Mouse (Mus musculus) heart, embryonic 15.5 days (tissue): ENCODE data around the gene Gm20503. TPM values are rescaled to one million over a fixed set of nuclear protein-coding genes. Genes with fewer than 3 reads are reported as not detected.

ENCODE experiments used
- ATAC-seq: fragments of 200-750 bp; cut with Nextera tagmentation; replicated peaks from 2 replicates; pipeline ENCODE4 v1.8.0; 2017; ENCODE audit warnings: low read depth, moderate TSS enrichment; ENCODE audit not compliant: insufficient number of reproducible peaks, insufficient read depth, low FRiP score
- H3K27ac ChIP-seq: fragments of 300-500 bp; sonication (generic); 2 replicates; pipeline ENCODE4 v1.5.1; 2015; ENCODE audit warnings: mild to moderate bottlenecking, inconsistent platforms
- H3K27me3 ChIP-seq: fragments of 300-500 bp; sonication (generic); 2 replicates; pipeline ENCODE4 v1.6.1; 2015; ENCODE audit warnings: inconsistent platforms
- H3K36me3 ChIP-seq: fragments of 300-500 bp; sonication (generic); 2 replicates; pipeline ENCODE4 v1.6.1; 2015; ENCODE audit warnings: mild to moderate bottlenecking, inconsistent platforms
- H3K4me1 ChIP-seq: fragments of 300-500 bp; sonication (generic); replicated peaks from 2 replicates; pipeline ENCODE4 v1.6.1; 2015; ENCODE audit warnings: inconsistent platforms
- H3K4me2 ChIP-seq: fragments of 300-500 bp; sonication (generic); 2 replicates; pipeline ENCODE4 v1.6.1; 2015; ENCODE audit warnings: inconsistent platforms, mild to moderate bottlenecking, moderate library complexity
- H3K4me3 ChIP-seq: fragments of 300-500 bp; sonication (generic); 2 replicates; pipeline ENCODE4 v1.5.1; 2015; ENCODE audit warnings: mild to moderate bottlenecking, inconsistent platforms
- H3K9ac ChIP-seq: fragments of 300-500 bp; sonication (generic); 2 replicates; pipeline ENCODE4 v1.6.1; 2015; ENCODE audit warnings: mild to moderate bottlenecking, inconsistent platforms
- H3K9me3 ChIP-seq: fragments of 300-500 bp; sonication (generic); replicated peaks from 2 replicates; pipeline ENCODE4 v1.6.1; 2016; ENCODE audit warnings: inconsistent platforms
- WGBS: fragments of 180-500 bp; shearing (Covaris S2); methylation state at CpG from one replicate; pipeline ENCODE4 v1.1.7; 2015; ENCODE audit warnings: mixed read lengths; 5-methylcytosine and 5-hydroxymethylcytosine counted together
- polyA plus RNA-seq: library from polyadenylated mRNA; unstranded; fragments of >200 nt; fragmentation: Nextera tagmentation; extraction: Ambion mirVana; gene quantifications from 2 replicates; pipeline ENCODE4 v1.2.1, GENCODE M21; 2015

Gm20503 gene
- polyA plus RNA-seq, 1 experiment from 2014 or later, result 12.2 TPM

DNA sequence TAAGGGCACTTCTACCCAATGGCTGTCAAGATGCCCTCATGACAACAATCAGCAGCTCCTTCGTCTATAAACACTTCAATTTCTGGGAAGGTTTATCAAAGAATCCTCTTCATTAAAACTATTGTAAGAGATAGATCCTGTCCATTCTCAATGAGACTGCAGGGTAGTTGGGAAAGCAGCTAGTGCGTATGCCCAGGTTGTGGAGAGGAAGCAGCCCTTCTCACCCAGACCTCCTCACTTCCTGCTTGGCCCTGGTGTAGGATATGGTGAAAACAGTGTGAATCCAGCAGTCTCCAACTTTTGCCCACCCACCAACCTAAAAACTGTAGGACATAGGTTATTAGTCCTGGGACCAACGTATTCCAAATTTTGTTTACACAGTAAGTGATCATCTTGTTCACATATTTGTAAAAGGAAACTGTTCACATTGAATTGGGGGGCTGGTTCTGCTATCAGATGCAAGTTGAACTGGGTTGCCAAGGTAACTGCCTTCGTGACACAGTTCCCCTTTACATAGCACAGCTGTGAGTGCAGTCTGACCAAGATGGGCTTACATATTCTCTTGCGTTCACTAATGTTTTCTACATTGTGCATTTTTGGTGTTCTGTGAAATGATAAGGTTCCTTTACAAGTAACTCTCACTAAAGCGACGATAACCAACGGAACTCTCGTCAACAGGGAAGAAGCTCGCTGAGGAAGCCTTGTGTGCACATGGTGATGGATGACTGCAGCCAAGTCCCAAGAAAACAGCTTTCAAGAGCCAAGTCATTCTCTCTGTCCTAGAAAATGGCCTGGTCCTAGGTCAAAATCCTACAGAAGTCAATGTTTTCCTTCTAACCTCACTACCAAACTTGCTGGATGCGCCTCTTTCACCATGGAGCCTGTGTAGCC lies 37.6 kb downstream of the Gm20503 start:
- WGBS, result 80% methylated on average over 11 of the region's 11 CpGs
- H3K4me3 ChIP-seq, result no peak overlapping the region
- H3K9ac ChIP-seq, result no peak overlapping the region
- no peak overlapping the region for H3K4me2 ChIP-seq
- no peaks in the 10 kb centered on the region for H3K27me3 ChIP-seq
- no peaks in the 10 kb centered on the region for H3K9me3 ChIP-seq
- no peak overlapping the region for H3K27ac ChIP-seq
- no peaks in the 10 kb centered on the region for H3K36me3 ChIP-seq
- no peak for ATAC-seq
- peaks cover 7% of the 10 kb centered on the region for H3K4me1 ChIP-seq

DNA sequence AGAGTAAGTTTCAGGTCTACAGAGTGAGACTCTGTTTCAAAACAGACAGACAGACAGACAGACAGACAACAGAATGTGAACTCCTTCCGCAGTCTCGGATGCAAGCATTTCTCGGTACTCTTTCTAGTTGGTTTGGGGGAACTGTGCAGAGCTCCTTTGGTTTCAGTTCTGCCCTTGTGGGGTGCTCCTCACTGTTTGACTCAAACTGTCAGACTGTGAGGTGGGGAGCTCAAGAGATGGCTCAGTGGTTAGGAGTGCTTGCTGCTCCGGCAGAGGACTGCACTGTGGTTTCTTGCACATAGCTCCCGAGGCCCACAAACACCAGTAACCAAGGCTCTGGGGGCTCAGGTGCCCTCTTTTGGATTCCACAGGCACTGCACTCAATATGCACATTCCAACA lies 40.1 kb downstream of the Gm20503 start:
- no peak for ATAC-seq
- WGBS, result 92% methylated on average over 5 of the region's 5 CpGs
- no peak overlapping the region for H3K4me2 ChIP-seq
- H3K27me3 ChIP-seq, result no peaks in the 10 kb centered on the region
- H3K27ac ChIP-seq, result no peak overlapping the region
- no peaks in the 10 kb centered on the region for H3K36me3 ChIP-seq
- no peaks in the 10 kb centered on the region for H3K9me3 ChIP-seq
- no peaks in the 10 kb centered on the region for H3K4me1 ChIP-seq
- no peak overlapping the region for H3K4me3 ChIP-seq
- no peak overlapping the region for H3K9ac ChIP-seq

DNA sequence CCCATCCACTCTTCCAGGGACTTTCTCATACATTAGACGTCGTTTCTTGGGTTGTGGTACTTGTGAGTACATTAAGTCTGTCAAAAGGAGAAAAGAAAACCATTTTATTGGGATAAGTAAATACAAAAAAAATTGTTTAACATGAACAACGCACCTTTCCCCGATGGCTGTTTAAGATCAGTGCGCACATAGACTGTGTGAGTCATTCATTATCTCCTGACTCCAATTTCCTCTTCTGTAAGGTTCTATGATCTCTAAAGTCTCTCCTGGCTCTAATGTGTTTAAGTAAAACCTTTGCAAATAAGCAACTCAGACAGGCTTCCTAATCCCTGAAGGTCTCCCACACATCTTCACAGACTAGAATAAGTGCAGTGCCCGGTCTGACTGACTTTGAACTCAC lies 40.9 kb downstream of the Gm20503 start:
- 77% methylated on average over 6 of the region's 6 CpGs for WGBS
- no peaks in the 10 kb centered on the region for H3K4me1 ChIP-seq
- no peaks in the 10 kb centered on the region for H3K27me3 ChIP-seq
- H3K36me3 ChIP-seq, result no peaks in the 10 kb centered on the region
- H3K4me3 ChIP-seq, result no peak overlapping the region
- ATAC-seq, result no peak
- H3K9ac ChIP-seq, result no peak overlapping the region
- no peak overlapping the region for H3K4me2 ChIP-seq
- H3K9me3 ChIP-seq, result no peaks in the 10 kb centered on the region
- no peak overlapping the region for H3K27ac ChIP-seq

- Histone ChIP-seq H3K9me3 (no peaks in the 10 kb centered on the region), H3K4me3 (no peak overlapping the region), H3K4me1 (no peaks in the 10 kb centered on the region), H3K27ac (no peak overlapping the region), H3K4me2 (no peak overlapping the region), H3K36me3 (no peaks in the 10 kb centered on the region), H3K9ac (no peak overlapping the region), H3K27me3 (no peaks in the 10 kb centered on the region)
- 39% methylated on average over 3 of the region's 3 CpGs for WGBS
- ATAC-seq, result no peak
Observed at GRCm38 (mm10) chr4:59047222-59047621, 44.2 kb downstream of the Gm20503 start.

GRCm38 (mm10) chr4:59051081-59051480 lies 48.1 kb downstream of the Gm20503 start:
- Histone ChIP-seq H3K27ac (no peak overlapping the region), H3K4me3 (no peak overlapping the region), H3K36me3 (no peaks in the 10 kb centered on the region), H3K9ac (no peak overlapping the region), H3K27me3 (no peaks in the 10 kb centered on the region), H3K4me1 (no peaks in the 10 kb centered on the region), H3K9me3 (no peaks in the 10 kb centered on the region), H3K4me2 (no peak overlapping the region)
- WGBS, result 90% methylated on average over 1 of the region's 1 CpGs
- no peak for ATAC-seq

DNA sequence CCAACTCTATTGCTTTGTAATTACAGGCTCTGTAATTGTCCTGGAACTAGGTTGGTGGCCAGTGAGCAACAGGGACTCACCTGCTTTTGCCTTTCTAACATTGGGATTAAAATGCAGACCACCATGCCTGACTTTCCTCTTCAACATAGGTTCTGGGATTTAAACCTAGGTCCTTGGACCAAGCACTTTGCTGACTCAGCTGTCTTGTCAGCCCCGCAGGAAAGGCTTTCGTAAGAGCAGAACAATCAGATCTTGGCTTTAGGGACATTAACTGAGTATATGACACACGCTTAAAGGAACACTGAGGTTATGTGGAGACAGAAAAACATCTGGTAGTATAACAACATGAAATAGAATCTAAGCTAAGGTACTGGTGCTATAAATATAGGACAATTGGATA lies 54.9 kb downstream of the Gm20503 start:
- Histone ChIP-seq H3K4me1 (no peaks in the 10 kb centered on the region), H3K9me3 (no peaks in the 10 kb centered on the region), H3K9ac (no peak overlapping the region), H3K36me3 (no peaks in the 10 kb centered on the region), H3K27ac (no peak overlapping the region), H3K27me3 (no peaks in the 10 kb centered on the region), H3K4me2 (no peak overlapping the region), H3K4me3 (no peak overlapping the region)
- no peak for ATAC-seq
- WGBS, result 77% methylated on average over 3 of the region's 3 CpGs

GRCm38 (mm10) chr4:59062526-59062925 lies 59.5 kb downstream of the Gm20503 start:
- ATAC-seq, result no peak
- Histone ChIP-seq H3K9ac (no peak overlapping the region), H3K27me3 (no peaks in the 10 kb centered on the region), H3K27ac (no peak overlapping the region), H3K4me3 (no peak overlapping the region), H3K4me1 (no peaks in the 10 kb centered on the region), H3K9me3 (no peaks in the 10 kb centered on the region), H3K36me3 (no peaks in the 10 kb centered on the region), H3K4me2 (no peak overlapping the region)
- 79% methylated on average over 12 of the region's 12 CpGs for WGBS

GRCm38 (mm10) chr4:59069276-59069675 lies 66.3 kb downstream of the Gm20503 start:
- Histone ChIP-seq H3K9ac (no peak overlapping the region), H3K4me1 (no peaks in the 10 kb centered on the region), H3K4me3 (no peak overlapping the region), H3K27ac (no peak overlapping the region), H3K36me3 (no peaks in the 10 kb centered on the region), H3K4me2 (no peak overlapping the region), H3K27me3 (no peaks in the 10 kb centered on the region), H3K9me3 (no peaks in the 10 kb centered on the region)
- no peak for ATAC-seq
- 54% methylated on average over 3 of the region's 3 CpGs for WGBS

GRCm38 (mm10) chr4:59083430-59083829 lies 80.4 kb downstream of the Gm20503 start:
- Histone ChIP-seq H3K36me3 (no peaks in the 10 kb centered on the region), H3K27me3 (no peaks in the 10 kb centered on the region), H3K27ac (no peak overlapping the region), H3K4me2 (no peak overlapping the region), H3K4me1 (no peaks in the 10 kb centered on the region), H3K4me3 (no peak overlapping the region), H3K9me3 (no peaks in the 10 kb centered on the region), H3K9ac (no peak overlapping the region)
- 71% methylated on average over 2 of the region's 2 CpGs for WGBS
- ATAC-seq, result no peak

DNA sequence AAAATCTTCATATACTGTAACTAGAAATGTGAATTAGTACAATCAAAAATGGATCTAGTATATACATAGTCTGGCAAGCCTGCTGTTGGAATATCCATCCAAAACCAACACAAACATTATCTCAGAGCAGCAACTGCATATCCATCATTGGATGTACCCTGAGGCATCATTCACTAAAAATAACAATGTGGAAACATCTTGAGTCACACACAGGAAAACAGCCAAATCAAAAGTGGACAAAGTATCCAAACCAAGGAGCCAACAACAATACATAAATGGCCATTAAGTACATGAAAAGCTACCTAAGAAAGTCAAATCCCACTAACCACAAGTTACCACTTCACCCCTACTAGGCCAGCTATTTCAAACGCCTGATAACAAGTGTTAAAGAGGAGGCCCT lies 86.4 kb downstream of the Gm20503 start:
- ATAC-seq, result no peak
- H3K27ac ChIP-seq, result no peak overlapping the region
- no peak overlapping the region for H3K4me2 ChIP-seq
- WGBS, result 7% methylated on average over 1 of the region's 1 CpGs
- H3K4me1 ChIP-seq, result no peaks in the 10 kb centered on the region; the same call in 1 of the 2 replicates
- no peak overlapping the region for H3K4me3 ChIP-seq
- no peaks in the 10 kb centered on the region for H3K36me3 ChIP-seq
- H3K9ac ChIP-seq, result no peak overlapping the region
- no peaks in the 10 kb centered on the region for H3K9me3 ChIP-seq
- no peaks in the 10 kb centered on the region for H3K27me3 ChIP-seq
